Comparison of ENCODE assay signal across 8 mouse cellular contexts in genomic region chr6:91474441-91475190, GRCm38 (mm10). TPM values are rescaled to one million over a fixed set of nuclear protein-coding genes. Genes with fewer than 3 reads are reported as not detected.
DNase-seq lines count a peak whose midpoint lies in the region; ATAC-seq and TF ChIP-seq lines count a peak whose summit lies in the region.

No protein-coding gene starts in this region.

- peaks cover 82% of the 10 kb centered on the region for H3K79me2 ChIP-seq in C2C12 (ENCODE audit: control insufficient read depth, insufficient read depth)

- H3K27me3 ChIP-seq in C2C12 (ENCODE audit: control insufficient read depth, insufficient read depth, insufficient read length) = no peaks in the 10 kb centered on the region
- no peaks in the 10 kb centered on the region for H3K27me3 ChIP-seq in heart, embryonic 16.5 days (ENCODE audit: control insufficient read depth, insufficient read depth, low read length)
- no peaks in the 10 kb centered on the region for H3K27me3 ChIP-seq in liver, embryonic 15.5 days
- H3K27me3 ChIP-seq in neural tube, embryonic 15.5 days (replicated peaks) = no peaks in the 10 kb centered on the region

- peaks cover 59% of the 10 kb centered on the region for H3K36me3 ChIP-seq in C2C12 (ENCODE audit: control insufficient read depth, insufficient read depth)
- peaks cover 18% of the 10 kb centered on the region for H3K36me3 ChIP-seq in heart, embryonic 16.5 days (ENCODE audit: control insufficient read depth, insufficient read depth)
- H3K36me3 ChIP-seq in liver, embryonic 15.5 days (replicated peaks) = peaks cover 38% of the 10 kb centered on the region
- H3K36me3 ChIP-seq in neural tube, embryonic 15.5 days = peaks cover 28% of the 10 kb centered on the region

- H3K79me3 ChIP-seq in C2C12 (ENCODE audit: low read depth) = peaks cover 46% of the 10 kb centered on the region

- peaks cover 18% of the 10 kb centered on the region for H3K4me1 ChIP-seq in heart, embryonic 16.5 days (ENCODE audit: control insufficient read depth, insufficient read depth, low read length)
- peaks cover 37% of the 10 kb centered on the region for H3K4me1 ChIP-seq in liver, embryonic 15.5 days (replicated peaks)
- H3K4me1 ChIP-seq in neural tube, embryonic 15.5 days = peaks cover 34% of the 10 kb centered on the region

- H3K4me2 ChIP-seq in heart, embryonic 16.5 days (ENCODE audit: low read depth, low read length) = peak overlapping the region; percentile 90
- H3K4me2 ChIP-seq in liver, embryonic 15.5 days = peak overlapping the region; percentile 87
- H3K4me2 ChIP-seq in neural tube, embryonic 15.5 days = peak overlapping the region; percentile 74

- H3K9ac ChIP-seq in heart, embryonic 16.5 days (ENCODE audit: low read length) = peak overlapping the region; percentile 83
- peak overlapping the region; percentile 78 for H3K9ac ChIP-seq in liver, embryonic 15.5 days
- peak overlapping the region; percentile 66 for H3K9ac ChIP-seq in neural tube, embryonic 15.5 days (replicated peaks)

- no peak for DNase-seq in frontal cortex, postnatal 10 days (ENCODE audit: low spot score in 2 of 2)
- peak; percentile 28 for DNase-seq in c-Kit-positive CD71-positive TER-119-negative erythroid progenitor cells, embryonic 14.5 days (ENCODE audit: low read depth)
- DNase-seq in retina, postnatal 1 day = no peak

- H3K4me3 ChIP-seq in C2C12 (ENCODE audit: insufficient read depth, poor library complexity, severe bottlenecking) = peak overlapping the region; percentile 94
- peak overlapping the region; percentile 79 for H3K4me3 ChIP-seq in heart, embryonic 16.5 days (ENCODE audit: low read length)
- peak overlapping the region; percentile 72 for H3K4me3 ChIP-seq in liver, embryonic 15.5 days (replicated peaks)
- H3K4me3 ChIP-seq in neural tube, embryonic 15.5 days (replicated peaks) = peak overlapping the region; percentile 63

- peak overlapping the region; percentile 86 for H3ac ChIP-seq in C2C12 (ENCODE audit: control insufficient read depth, insufficient read length, low read depth)

- 52% methylated on average over 9 of the region's 9 CpGs for whole genome bisulfite sequencing in heart, embryonic 16.5 days
- 61% methylated on average over 9 of the region's 9 CpGs for WGBS in liver, embryonic 15.5 days (ENCODE audit: insufficient replicate concordance)
- 58% methylated on average over 9 of the region's 9 CpGs for WGBS in neural tube, embryonic 15.5 days

- no peaks in the 10 kb centered on the region for H3K9me3 ChIP-seq in heart, embryonic 16.5 days (replicated peaks; ENCODE audit: control insufficient read depth, low read length)
- no peaks in the 10 kb centered on the region for H3K9me3 ChIP-seq in liver, embryonic 15.5 days (replicated peaks)
- no peaks in the 10 kb centered on the region for H3K9me3 ChIP-seq in neural tube, embryonic 15.5 days (replicated peaks)

- peak; percentile 28 for ATAC-seq in frontal cortex, adult (ENCODE audit: low TSS enrichment)
- no peak for ATAC-seq in heart, embryonic 16.5 days (replicated peaks; ENCODE audit: extremely low read depth, insufficient read depth, low FRiP score)
- no peak for ATAC-seq in liver, embryonic 15.5 days (ENCODE audit: insufficient read depth)
- ATAC-seq in neural tube, embryonic 15.5 days (ENCODE audit: low FRiP score) = no peak

- H3K27ac ChIP-seq in heart, embryonic 16.5 days (ENCODE audit: low read length) = no peak overlapping the region
- H3K27ac ChIP-seq in liver, embryonic 15.5 days (replicated peaks) = 0 out of 2 replicates have a peak overlapping the region, but pooled peaks have one; percentile 17
- H3K27ac ChIP-seq in neural tube, embryonic 15.5 days (replicated peaks) = no peak overlapping the region

- TF ChIP-seq CTCF in C2C12 (IDR thresholded peaks at IDR 0.05; ENCODE audit: control insufficient read depth, insufficient read depth, insufficient read length) = no peak

TF ChIP-seq in C2C12, 6 proteins besides CTCF, POLR2A, EP300 and RAD21:
- TF ChIP-seq MAX (IDR thresholded peaks at IDR 0.05) = no peak
- no peak for TF ChIP-seq MYOG (IDR thresholded peaks at IDR 0.05; ENCODE audit: control insufficient read depth, extremely low read depth, insufficient read length)
- TF ChIP-seq MYOD1 (IDR thresholded peaks at IDR 0.05; ENCODE audit: control insufficient read depth, insufficient read length, low read depth) = no peak
- no peak for TF ChIP-seq CEBPB (IDR thresholded peaks at IDR 0.05; ENCODE audit: low read depth)
- TF ChIP-seq FOSL1 (IDR thresholded peaks at IDR 0.05; ENCODE audit: insufficient read depth, low read length, poor library complexity, severe bottlenecking) = no peak
- TF ChIP-seq USF1 (IDR thresholded peaks at IDR 0.05; ENCODE audit: low read depth) = no peak

RNA-seq across cellular contexts. Expression of gene Tmem43, which starts 1.1 kb away (rescaled TPM):
- polyA plus RNA-seq in C2C12 (2012; fragmentation: generic; extraction: Trizol) = 68.1 TPM
- 27.6 and 29.7 TPM in 2 replicates for polyA plus RNA-seq in heart, embryonic 16.5 days (2015; fragmentation: Nextera tagmentation; extraction: Ambion mirVana)
- polyA plus RNA-seq in liver, embryonic 15.5 days (2015; fragmentation: Nextera tagmentation; extraction: Ambion mirVana) = 12.0 and 12.2 TPM in 2 replicates
- polyA plus RNA-seq in neural tube, embryonic 15.5 days (2015; fragmentation: Nextera tagmentation; extraction: Ambion mirVana) = 41.8 and 42.9 TPM in 2 replicates

RNA-seq across cellular contexts. Expression of gene Chchd4, which starts 1.3 kb away (rescaled TPM):
- polyA plus RNA-seq in C2C12 (2012; fragmentation: generic; extraction: Trizol) = 20.3 TPM
- polyA plus RNA-seq in heart, embryonic 16.5 days (2015; fragmentation: Nextera tagmentation; extraction: Ambion mirVana) = 32.4 and 33.7 TPM in 2 replicates
- polyA plus RNA-seq in liver, embryonic 15.5 days (2015; fragmentation: Nextera tagmentation; extraction: Ambion mirVana) = 12.3 and 13.8 TPM in 2 replicates
- 40.0 and 40.3 TPM in 2 replicates for polyA plus RNA-seq in neural tube, embryonic 15.5 days (2015; fragmentation: Nextera tagmentation; extraction: Ambion mirVana)

RNA-seq across cellular contexts. Expression of gene Xpc, which starts 41.1 kb away (rescaled TPM):
- 4.5 TPM for polyA plus RNA-seq in C2C12 (2012; fragmentation: generic; extraction: Trizol)
- polyA plus RNA-seq in heart, embryonic 16.5 days (2015; fragmentation: Nextera tagmentation; extraction: Ambion mirVana) = 11.9 and 13.7 TPM in 2 replicates
- 5.0 and 5.1 TPM in 2 replicates for polyA plus RNA-seq in liver, embryonic 15.5 days (2015; fragmentation: Nextera tagmentation; extraction: Ambion mirVana)
- 16.5 and 17.4 TPM in 2 replicates for polyA plus RNA-seq in neural tube, embryonic 15.5 days (2015; fragmentation: Nextera tagmentation; extraction: Ambion mirVana)

RNA-seq across cellular contexts. Expression of gene Lsm3, which starts 41.1 kb away (rescaled TPM):
- 207 TPM for polyA plus RNA-seq in C2C12 (2012; fragmentation: generic; extraction: Trizol)
- polyA plus RNA-seq in heart, embryonic 16.5 days (2015; fragmentation: Nextera tagmentation; extraction: Ambion mirVana) = 164 and 183 TPM in 2 replicates
- 94.8 and 106 TPM in 2 replicates for polyA plus RNA-seq in liver, embryonic 15.5 days (2015; fragmentation: Nextera tagmentation; extraction: Ambion mirVana)
- 147 and 168 TPM in 2 replicates for polyA plus RNA-seq in neural tube, embryonic 15.5 days (2015; fragmentation: Nextera tagmentation; extraction: Ambion mirVana)
